Mouse (Mus musculus): ENCODE results near the gene Asic3.

- TF ChIP-seq POLR2A (IDR thresholded peaks at IDR 0.05; ENCODE audit: low read depth, low read length) (peak; percentile 62), CTCF (IDR thresholded peaks at IDR 0.05; ENCODE audit: extremely low read depth, insufficient read depth, insufficient read length, insufficient replicate concordance) (no peak)
Observed at GRCm38 (mm10) chr5:24444746-24445427, 31.7 kb downstream of the Asic3 start, which contains the start of gene Fastk.

Data from spleen, adult 2 months (tissue).